Mouse (Mus musculus) ES-E14 (cell line): Measurements from ENCODE around the gene Nav2. TPM values are rescaled to one million over a fixed set of nuclear protein-coding genes. Genes with fewer than 3 reads are reported as not detected.

Experiments
- DNase-seq: peaks from one replicate; pipeline ENCODE4 v3.0.0-alpha.2; 2013; ENCODE audit warnings: low read depth, low spot score
- H3K27ac ChIP-seq: 2 replicates; pipeline ENCODE4 v1.5.1; 2012; ENCODE audit warnings: low read depth, mild to moderate bottlenecking, low read length, moderate library complexity, mixed read lengths; ENCODE audit not compliant: poor library complexity, insufficient read depth, severe bottlenecking
- H3K36me3 ChIP-seq: 2 replicates; pipeline ENCODE4 v1.6.1; 2012; ENCODE audit warnings: mild to moderate bottlenecking, low read length, moderate library complexity, mixed read lengths; ENCODE audit not compliant: control insufficient read depth, poor library complexity, insufficient read depth, severe bottlenecking
- H3K4me1 ChIP-seq, 2 experiments: fragments of 150-350 bp in 1 of 2; sonication (generic) in 1 of 2; 2 replicates each; pipeline ENCODE4 v1.6.1; 2012; ENCODE audit warnings: low read length in 2 of 2, mild to moderate bottlenecking in 1 of 2, mixed read lengths in 1 of 2; ENCODE audit not compliant: control insufficient read depth in 2 of 2, insufficient read depth in 2 of 2, poor library complexity in 1 of 2
- H3K4me3 ChIP-seq, 2 experiments: fragments of 150-350 bp in 1 of 2; sonication (generic) in 1 of 2; 2 replicates each; pipeline ENCODE4 v1.5.1; 2012; ENCODE audit warnings: low read length in 2 of 2, low read depth in 1 of 2, mild to moderate bottlenecking in 1 of 2, mixed read lengths in 1 of 2; ENCODE audit not compliant: insufficient read depth in 1 of 2, poor library complexity in 1 of 2, severe bottlenecking in 1 of 2
- H3K9ac ChIP-seq: 2 replicates; pipeline ENCODE4 v1.6.1; 2012; ENCODE audit warnings: low read depth, mild to moderate bottlenecking, low read length, mixed read lengths; ENCODE audit not compliant: poor library complexity, insufficient read depth, severe bottlenecking
- H3K9me3 ChIP-seq: fragments of 150-350 bp; sonication (generic); 2 replicates; pipeline ENCODE4 v1.6.1; 2012; ENCODE audit warnings: low read depth, mild to moderate bottlenecking, low read length; ENCODE audit not compliant: control insufficient read depth, insufficient read depth
- CHD2 ChIP-seq: IDR thresholded peaks from 2 replicates; pipeline ENCODE4 v1.6.1; 2014; ENCODE audit warnings: mild to moderate bottlenecking, low read depth, low read length, inconsistent platforms
- HCFC1 ChIP-seq: IDR thresholded peaks from 2 replicates; pipeline ENCODE4 v1.6.1; 2012; ENCODE audit warnings: low read length, inconsistent platforms, borderline replicate concordance; ENCODE audit not compliant: insufficient read depth
- MAFK ChIP-seq: IDR thresholded peaks from 2 replicates; pipeline ENCODE4 v1.6.1; 2014; ENCODE audit warnings: mild to moderate bottlenecking, low read depth, low read length, inconsistent platforms; ENCODE audit not compliant: insufficient read depth
- ZC3H11A ChIP-seq: IDR thresholded peaks from 2 replicates; pipeline ENCODE4 v1.6.1; 2012; ENCODE audit warnings: low read depth, mild to moderate bottlenecking, inconsistent platforms, low read length, borderline replicate concordance
- ZNF384 ChIP-seq: IDR thresholded peaks from 2 replicates; pipeline ENCODE4 v1.6.1; 2012; ENCODE audit warnings: low read depth, low read length, inconsistent platforms
- in situ Hi-C, 2 experiments: fragments of 600-800 bp; cut with MboI; formaldehyde crosslinking; loops; one replicate each; pipeline ENCODE4 v1.15.1; 2025; ENCODE audit warnings: low sequenced_read_pairs in 2 of 2, inconsistent platforms in 1 of 2; ENCODE audit not compliant: unreplicated experiment in 2 of 2
- total RNA-seq: library from RNA; depleted of rRNA; stranded (reverse); fragments of 300-350 nt; gene quantifications from 2 replicates; pipeline ENCODE4 v1.2.3, GENCODE M21; 2012

Gene Nav2
- total RNA-seq, 1 experiment: 18.2 TPM

DNA sequence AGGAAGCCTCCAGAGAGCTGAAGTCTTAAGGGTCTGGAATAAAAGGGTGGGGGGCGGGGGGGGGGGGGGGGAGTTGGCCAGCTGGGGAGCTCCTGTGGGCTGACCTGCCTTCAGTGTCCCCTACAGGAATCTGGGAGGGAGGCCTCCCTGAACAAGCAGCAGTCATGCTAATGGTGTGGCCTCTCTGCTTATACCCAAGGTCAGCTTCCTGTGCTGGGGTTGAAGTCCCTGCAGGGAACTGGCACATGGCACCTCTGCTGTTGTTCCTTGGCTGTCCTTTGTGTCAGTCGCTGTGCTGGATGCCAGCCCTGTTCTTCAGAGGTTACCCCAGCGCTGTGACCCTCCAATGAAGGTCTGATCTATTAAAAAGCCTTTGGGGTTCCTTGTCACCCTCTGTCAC lies 596.5 kb downstream of the Nav2 start:
- no peak overlapping the region for H3K4me3 ChIP-seq
- in situ Hi-C loops: no loop called here
- no peak for DNase-seq
- H3K4me1 ChIP-seq: peaks cover 0 to 18% of the 10 kb centered on the region in 2 experiments; a peak in 1 of 4 replicates
- TF ChIP-seq ZNF384 (no peak), CHD2 (no peak), ZC3H11A (no peak), HCFC1 (no peak), MAFK (no peak)
- peaks cover 2% of the 10 kb centered on the region; the same call in 1 of the 2 replicates for H3K36me3 ChIP-seq
- H3K9ac ChIP-seq: no peak overlapping the region
- no peak overlapping the region for H3K27ac ChIP-seq
- H3K9me3 ChIP-seq: no peaks in the 10 kb centered on the region

DNA sequence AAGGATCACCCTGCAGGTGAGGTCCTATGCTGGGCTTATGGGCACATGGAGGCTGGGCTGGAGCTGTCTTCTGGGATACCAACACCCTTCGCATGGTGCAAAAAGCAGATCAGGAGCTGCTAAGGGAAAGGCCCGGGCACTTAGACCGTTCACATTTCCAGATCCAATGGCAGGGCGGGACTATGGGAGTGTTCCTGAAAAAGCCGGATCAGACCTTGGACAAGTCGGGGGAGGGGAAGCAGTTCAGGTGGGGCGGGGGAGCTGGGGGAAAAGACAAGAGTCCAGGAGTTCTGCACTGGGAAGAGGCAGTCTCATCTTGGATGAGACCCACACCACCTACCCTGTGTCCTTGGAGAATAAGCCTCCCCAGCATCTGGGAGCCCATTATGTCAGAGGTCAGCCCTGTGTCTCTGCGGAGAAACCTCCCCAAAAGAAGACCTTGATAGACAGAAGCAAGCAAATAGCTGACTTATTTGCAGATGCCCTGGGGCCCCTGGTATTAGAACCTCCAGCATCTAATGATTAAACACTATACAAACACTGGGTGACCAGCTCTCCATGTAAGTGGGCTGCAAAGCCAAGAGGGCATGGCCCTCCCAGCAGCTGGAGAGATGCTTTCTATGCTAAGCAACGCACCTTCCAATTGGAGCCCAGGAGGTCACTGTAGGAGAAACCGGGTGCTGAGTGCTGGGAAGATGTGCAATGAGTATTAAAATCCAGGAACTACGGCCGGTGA lies 597.7 kb downstream of the Nav2 start:
- no peak overlapping the region for H3K27ac ChIP-seq
- DNase-seq: no peak
- H3K4me3 ChIP-seq: no peak overlapping the region
- no peak overlapping the region for H3K9ac ChIP-seq
- in situ Hi-C loops: no loop called here
- H3K4me1 ChIP-seq: peaks cover 0 to 18% of the 10 kb centered on the region in 2 experiments; a peak in 1 of 4 replicates
- H3K9me3 ChIP-seq: no peaks in the 10 kb centered on the region
- no peaks in the 10 kb centered on the region; the same call in 1 of the 2 replicates for H3K36me3 ChIP-seq
- TF ChIP-seq MAFK (no peak), HCFC1 (no peak), ZC3H11A (no peak), CHD2 (no peak), ZNF384 (no peak)

DNA sequence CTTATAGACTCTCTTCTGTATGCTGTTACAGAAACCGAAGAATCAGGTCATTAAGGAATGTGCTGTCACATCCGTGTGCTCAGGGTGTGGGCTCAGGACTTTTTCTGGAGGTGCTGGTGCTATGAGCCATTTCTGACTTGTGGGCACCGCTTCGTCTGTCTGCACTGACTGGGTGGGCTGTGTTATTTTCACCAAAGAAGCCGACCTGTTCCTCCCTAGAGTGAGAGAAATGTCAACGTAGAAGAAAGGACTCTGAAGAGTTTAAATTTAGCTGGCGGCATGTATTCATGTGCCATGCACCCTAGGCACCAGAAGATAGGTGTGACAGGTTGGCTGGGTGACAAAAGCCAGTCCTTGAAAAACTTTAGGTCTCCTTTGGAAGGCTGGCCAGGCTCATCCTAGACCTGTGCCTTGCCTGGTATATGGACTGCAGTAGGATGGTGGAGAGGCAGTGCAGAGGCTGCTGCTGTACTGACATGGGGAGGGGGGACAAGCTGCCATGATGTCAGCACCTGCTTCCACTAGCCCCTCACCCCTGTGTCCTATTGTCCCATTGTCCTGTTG lies 599.5 kb downstream of the Nav2 start:
- in situ Hi-C loops: no loop called here
- H3K4me3 ChIP-seq: no peak overlapping the region
- H3K9ac ChIP-seq: no peak overlapping the region
- no peaks in the 10 kb centered on the region; the same call in 1 of the 2 replicates for H3K36me3 ChIP-seq
- H3K4me1 ChIP-seq: peaks cover 0 to 18% of the 10 kb centered on the region in 2 experiments; a peak in 1 of 4 replicates
- H3K9me3 ChIP-seq: no peaks in the 10 kb centered on the region
- no peak overlapping the region for H3K27ac ChIP-seq
- TF ChIP-seq ZC3H11A (no peak), MAFK (no peak), ZNF384 (no peak), CHD2 (no peak), HCFC1 (no peak)
- DNase-seq: no peak

DNA sequence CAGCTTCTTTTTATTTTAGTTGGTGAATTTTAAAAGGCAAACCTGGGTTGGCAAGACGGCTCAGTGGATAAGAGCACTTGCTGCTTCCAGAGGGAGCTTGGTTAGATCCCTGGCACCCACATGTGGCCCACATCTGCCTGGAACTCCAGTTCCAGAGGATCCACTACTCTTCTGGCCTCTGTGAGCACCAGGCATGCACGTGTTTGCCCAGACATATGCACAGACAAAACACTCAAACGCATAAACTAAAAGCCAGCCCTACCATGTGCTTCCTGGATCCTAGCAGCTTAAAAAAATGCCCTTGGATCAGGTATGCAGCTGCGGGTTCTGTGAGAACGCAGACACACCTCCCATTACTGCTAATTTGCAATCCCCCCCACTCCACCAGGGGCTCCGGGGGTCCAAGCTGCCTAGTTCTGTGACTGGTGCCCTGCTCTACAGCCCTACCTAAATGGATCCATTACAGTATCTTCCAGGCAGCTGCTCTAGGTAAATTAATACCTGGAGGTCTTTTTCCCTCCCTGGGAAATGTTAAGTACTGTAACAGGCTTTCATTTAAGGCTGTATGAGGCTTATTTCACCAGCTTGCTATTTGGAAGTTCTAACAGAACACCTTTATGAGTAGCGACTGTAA lies 603.4 kb downstream of the Nav2 start:
- no peak overlapping the region for H3K27ac ChIP-seq
- H3K36me3 ChIP-seq: no peaks in the 10 kb centered on the region; the same call in 1 of the 2 replicates
- no peak for DNase-seq
- peaks cover 0 to 2% of the 10 kb centered on the region in 2 experiments; a peak in 1 of 4 replicates for H3K4me1 ChIP-seq
- H3K9ac ChIP-seq: no peak overlapping the region
- in situ Hi-C loops: no loop called here
- no peaks in the 10 kb centered on the region for H3K9me3 ChIP-seq
- no peak overlapping the region for H3K4me3 ChIP-seq
- TF ChIP-seq ZNF384 (no peak), CHD2 (no peak), HCFC1 (no peak), ZC3H11A (no peak), MAFK (no peak)
